Mouse (Mus musculus) testis, postnatal 14 days (tissue): ENCODE measurements around the gene Dnajb8.

Experiments
- DNase-seq: peaks from one replicate; pipeline ENCODE4 v3.0.0; 2021; ENCODE audit warnings: low spot score

Gene Dnajb8

DNA sequence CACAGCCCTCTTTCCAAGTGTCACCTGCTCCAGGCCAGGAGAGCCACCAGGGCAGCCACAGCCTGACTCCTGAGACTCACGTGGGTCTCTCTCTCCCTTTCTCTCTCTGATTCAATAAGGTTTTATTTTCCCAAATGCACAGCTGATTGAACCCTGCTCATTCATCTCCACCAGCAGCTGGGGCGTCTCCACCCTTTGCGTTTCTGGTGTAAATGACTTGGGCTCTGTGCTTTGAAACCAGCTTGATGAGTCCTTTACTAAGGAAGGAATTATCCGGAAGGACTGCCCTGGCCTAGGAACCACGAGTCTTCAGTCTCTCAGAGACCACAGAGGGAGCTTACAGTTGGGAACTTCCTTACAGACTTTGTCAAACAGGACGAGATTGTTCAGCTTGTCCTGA, 10.2 kb downstream of the Dnajb8 start:
- no peak for DNase-seq

DNA sequence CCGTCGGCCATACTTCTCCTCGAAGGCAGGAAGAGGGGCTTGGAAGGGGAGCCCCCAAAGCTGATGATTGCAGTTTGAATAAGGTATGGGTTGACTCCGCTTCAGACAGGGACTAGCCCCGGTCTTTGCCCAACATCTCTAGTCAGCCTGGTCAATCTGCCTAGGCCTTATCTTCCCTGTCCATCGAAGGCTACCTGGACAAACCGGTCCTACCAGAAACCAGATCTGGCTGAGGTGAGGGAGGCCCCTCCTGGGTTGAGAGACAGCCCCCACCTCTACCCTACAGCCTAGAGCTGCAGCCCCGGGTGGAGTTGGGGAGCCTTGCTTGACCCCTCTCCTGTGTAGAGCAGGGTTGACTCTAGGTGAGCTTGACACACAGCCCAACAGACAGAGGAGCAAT, 11.9 kb downstream of the Dnajb8 start:
- no peak for DNase-seq

DNA sequence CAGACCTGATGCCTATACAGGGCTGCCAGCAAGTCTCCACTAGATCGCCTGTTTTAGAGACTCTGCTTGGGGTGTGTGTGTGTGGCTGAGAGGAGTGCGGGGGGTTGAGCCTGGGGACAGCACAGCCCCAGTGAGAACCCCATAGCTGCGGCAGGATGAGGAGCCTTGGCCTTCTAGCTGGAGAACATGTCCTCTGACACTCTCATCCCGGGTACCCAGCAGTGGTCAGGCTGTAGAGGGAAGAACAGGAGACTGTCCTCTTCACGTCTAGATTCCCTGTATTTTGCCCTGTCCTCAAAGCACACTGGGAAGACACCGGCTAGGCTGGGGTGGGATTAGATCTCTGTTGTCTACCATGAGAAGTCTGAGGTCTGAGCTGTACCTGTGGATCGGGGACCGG, 13.4 kb downstream of the Dnajb8 start:
- no peak for DNase-seq

DNA sequence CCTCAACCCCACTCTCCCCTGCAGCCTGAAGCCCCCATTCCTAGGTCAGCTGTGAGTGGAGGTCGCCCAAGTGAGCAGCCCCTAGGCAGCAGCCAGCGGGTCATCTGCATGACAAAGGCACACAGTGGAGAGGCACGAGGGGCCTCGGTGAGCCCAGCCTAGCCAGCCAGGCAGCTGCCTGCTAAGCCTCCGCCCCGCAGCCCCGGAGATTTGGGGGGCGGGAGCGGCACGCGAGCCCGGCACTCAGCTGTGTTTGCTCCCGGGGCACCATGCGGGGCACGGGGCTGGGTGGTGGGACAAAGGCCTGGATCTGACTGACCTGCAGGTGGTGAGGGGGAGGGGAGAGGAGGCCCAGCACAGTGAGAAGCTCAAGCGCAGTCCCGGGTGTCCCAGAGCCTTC, 13.9 kb downstream of the Dnajb8 start:
- no peak for DNase-seq

DNA sequence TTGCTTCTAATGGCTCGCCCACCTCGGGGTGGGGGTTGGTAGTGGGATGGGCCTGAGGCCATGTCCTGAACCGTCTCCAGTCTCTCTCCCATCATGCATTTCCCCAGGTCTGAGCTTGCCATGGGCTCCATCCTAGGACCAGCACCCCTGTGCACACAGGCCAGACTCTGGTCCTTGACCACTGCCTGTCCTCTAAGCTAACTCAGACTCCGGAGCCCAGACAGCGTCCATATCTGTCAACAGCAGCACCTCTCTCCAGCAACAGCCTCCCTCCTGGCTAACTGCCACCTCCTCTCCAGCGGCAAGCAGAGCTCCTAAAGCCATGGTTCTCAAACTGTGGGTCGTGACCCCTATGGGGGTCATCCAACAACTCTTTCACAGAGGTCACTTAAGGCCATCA, 14.4 kb downstream of the Dnajb8 start:
- peak; percentile 22 for DNase-seq

DNA sequence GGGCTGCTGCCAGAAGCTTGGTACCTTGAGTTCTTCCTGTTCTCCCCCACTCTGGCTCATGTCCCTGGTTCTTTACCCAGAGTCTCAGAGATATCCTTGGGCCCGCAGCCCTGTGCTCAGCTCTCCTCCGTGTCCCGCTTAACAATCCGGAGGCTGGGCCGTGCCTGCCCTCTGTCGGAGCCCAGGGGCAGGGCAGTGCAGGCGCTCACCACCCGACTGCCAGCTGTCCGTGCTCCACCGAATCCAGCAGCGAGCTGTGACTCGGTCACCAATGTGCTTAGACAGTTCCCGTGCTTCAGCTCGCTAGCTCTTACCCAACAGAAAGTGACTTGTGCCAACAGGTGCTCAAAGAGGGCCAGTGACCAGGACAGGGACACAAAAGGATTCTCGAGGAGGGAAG, 20.5 kb downstream of the Dnajb8 start:
- peak; percentile 43 for DNase-seq

DNA sequence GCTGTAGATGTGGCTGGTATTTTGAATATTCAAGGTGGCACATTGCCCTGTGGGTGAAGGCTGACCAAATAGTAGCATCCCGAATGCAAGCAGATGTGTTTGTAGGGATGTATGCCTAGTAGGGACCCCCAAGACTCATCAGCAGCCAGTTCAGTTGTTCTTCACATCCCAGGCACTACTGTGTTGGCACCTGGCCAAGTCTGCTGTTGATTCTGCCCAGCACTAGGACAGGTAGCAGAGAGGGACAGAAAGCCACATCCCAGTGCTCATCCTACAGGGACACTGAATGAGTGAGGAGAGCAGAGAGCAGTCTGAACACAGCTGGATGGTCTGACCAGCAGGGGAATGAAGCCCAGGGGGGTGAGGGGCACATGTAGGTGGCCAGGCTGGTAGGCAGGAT, 27.2 kb downstream of the Dnajb8 start:
- DNase-seq = no peak

DNA sequence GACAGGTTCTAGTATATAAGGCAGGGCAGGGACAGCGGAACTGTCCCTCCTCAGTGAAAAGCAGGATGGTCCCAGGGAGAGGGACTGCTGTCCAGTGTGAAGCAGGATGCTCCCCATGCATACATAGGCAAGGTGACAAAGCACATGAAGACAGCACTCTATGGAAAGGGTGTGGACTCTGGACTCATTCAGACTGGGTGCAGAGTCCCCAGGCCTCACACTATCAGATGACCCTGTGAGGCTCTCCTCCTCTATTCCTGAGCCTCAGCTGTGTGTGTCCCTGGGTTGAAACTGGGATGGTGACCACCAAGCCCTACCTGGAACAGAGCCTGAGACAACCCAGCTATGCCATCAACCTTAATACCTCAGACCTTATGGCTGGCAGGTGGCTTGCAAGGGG, 29.3 kb downstream of the Dnajb8 start:
- DNase-seq = no peak

DNA sequence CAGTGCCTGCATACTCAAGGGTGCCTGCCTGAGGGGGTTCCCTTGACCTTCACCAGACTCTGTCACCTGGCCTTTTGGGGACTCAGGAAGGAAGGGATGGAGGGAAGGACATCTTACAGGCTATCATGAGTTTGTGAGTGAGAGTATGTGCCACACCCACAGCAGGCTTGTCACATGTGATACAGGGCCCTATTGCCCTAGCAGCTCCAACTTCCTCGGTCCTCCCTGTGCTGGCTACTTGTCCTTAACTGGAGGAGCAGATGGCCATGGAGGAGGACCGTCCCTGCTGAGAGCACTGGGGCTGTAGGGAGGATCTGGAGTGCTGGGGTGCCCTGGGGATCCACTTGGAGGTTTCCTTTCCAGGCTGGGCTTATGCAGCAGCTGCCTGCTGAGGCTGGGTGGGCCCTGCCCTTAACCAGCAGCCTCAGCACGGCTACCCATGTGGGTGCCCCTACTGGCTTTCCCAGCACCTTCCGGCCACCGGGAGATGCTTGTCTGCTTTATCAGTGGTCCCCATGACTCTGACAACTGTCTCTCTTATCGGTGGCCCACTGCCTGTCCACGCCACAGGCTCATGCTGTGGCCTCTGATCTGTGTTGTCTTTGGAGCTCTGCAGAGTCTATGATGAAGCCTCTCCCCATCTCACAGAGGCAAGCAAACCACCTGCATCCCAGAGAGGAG, 29.9 kb downstream of the Dnajb8 start:
- DNase-seq = no peak

DNA sequence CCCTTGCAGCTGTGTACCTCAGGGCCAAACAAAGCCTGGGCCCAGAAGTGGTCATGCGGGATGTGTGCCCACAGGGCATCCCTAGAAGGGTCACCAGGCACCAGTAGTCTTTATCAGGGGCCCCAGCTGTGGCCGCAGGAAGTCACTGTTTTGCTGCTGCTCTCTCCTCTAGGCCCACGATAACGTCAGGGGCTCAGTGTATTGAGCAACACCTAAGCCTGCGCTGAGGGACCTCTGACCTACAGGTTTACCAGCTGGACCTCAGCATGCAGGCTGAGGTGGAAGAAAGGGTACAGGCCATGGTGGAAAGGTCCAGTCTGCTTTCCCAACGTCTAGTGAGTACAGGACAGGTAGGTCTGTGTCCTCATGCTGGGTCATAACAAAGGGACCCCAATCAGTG, 32.0 kb downstream of the Dnajb8 start:
- DNase-seq = no peak

DNA sequence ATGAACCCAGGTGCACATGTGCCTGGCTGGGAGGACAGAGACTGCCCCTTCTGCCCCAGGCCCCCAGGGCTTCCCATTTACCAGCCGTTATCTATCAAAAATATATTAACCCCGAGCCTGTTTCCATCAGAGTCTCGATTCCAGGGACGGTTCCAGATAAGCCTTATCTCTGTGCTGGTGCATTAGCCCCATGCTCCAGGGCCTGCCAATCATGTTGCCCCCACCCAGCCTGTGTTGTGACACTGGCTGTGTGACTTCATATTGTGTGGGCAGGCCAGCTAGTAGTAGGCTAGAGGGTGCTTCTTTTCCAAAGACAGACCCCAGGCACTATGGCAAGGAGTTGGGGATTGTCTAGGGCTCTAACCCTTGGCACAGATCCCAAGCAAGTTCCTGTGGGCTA, 33.4 kb downstream of the Dnajb8 start:
- DNase-seq = no peak

DNA sequence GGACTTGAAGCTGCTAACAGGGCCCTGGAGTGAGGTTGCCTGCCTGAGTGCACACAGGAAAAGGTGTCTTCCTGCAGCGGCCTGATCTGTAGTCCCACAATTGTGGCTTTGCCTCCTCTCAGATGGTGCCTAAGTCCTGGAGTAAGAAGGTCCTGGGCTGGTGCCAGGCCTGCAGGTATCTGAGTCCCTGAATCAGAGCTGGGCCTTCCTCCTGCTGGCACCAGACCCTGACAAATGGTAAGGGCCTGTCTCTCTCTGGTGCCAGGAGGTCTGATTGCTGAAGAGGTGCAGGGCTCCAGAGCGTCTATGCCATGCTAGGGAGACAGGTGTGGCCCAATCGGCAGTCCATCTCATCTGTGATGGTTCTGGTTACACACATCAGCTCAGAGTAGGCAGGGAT, 37.6 kb downstream of the Dnajb8 start:
- DNase-seq = no peak

DNA sequence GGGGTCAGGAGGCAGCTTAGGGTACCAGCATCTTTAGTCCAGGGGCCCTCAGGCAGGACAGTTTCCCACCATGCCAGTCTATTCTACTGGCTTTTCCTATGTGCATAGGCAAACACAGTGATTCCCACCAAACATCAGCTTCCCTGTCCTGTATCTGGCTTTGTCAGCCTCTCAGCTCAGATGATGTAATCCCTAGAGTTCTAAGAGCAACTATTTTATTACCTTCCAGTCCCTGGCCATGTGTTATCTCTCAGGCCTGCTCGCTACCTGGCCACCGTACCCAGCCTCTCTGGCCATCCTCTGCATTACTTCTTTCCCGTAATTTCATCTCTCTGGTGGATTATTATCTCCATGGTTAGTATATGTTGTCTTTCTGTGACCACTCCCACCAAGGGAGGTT, 38.6 kb downstream of the Dnajb8 start:
- DNase-seq = no peak

DNA sequence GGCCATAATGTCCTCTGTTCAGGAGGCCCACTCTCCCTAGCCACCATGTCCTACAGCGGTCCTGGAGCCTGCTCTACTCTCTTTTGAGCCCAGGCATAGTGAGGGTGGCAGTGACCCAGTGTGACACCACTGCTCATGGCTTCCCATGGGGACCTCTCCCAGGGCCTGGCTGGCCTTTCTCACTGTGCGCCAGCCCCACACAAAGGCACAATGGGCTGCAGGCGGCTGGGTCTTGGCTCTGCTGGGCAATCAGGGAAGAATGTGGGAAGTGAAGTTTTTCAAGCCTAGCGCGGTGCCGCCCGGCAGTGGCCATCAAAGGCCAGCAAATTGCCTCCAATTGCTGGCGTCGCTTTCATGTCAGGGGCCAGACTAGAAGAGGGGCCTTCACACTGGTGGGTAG, 40.1 kb downstream of the Dnajb8 start:
- DNase-seq = no peak

DNA sequence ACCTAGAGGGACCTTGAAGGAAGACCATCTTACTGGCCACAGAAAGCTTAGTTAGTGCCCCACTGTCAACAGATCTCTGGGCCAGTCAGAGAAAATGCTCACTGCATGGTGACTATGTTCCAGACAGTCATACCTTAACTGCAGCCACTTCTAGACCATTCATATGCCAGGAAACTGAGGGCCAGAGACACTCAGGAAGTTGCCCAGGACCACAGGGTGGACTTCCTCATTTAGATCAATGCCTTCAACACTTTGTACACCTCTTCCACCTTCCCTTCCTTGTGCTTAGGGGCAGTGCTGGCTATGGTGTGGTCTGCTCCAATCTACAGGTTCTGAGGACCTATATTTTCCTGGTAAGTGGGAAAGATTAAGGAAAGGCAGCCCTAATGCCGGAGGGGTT, 43.3 kb downstream of the Dnajb8 start:
- no peak for DNase-seq

DNA sequence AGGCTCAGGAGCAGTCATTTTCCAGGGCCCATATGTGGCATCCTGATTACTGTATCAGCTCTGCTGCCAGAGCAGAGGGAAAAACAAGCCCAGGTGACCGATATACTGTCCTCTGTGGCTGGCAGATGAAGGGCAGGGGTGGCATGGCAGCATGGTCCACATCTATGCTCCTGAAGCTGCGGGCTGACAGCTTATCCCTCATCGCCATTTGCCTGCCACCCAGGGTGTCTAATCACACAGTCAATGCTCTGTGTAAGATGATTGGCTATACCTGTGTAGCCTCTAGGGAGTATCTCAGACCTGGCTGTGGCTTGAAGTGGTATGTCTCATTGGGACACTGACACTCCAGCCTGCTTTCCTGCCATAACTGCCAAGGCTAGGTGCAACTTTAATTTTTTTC, 44.0 kb downstream of the Dnajb8 start:
- DNase-seq = no peak

DNA sequence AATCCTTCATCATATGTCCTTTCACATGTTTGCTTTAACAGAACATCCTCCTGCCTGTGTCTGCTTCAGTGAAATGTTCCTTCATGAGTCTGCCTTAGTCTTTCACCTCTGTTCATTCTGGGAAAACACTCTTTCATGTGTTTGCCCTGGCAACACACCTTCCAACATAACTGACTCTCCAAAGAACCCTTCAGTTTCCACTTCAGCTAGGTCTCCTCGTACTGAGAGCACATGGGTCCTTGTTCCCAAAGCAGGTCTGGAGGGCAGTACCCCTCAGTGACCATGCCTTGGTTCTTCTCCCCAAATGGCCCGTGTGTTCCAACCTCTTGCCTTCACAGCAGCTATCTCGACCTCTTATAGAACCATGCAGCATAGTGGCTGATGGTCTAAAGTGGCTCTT, 45.0 kb downstream of the Dnajb8 start:
- DNase-seq = no peak

DNA sequence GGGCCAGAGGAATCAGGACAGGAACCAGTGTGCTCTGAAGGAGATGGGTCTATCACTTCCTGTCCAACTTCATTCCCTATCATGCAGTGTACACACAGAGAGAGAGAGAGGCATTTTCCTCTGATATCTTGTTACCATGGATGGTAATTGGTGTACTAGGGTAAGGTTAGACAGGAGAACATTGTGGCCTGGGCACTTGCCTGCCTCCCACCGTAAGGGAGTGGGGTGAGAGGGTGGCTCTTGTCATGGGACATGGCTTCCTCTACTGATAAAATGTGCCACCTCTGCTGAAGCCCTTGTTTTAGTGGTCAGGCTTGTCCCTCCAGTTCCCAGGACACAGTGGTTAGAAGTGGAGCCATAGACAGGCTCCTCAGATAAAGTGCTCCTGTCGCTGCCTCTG, 45.9 kb downstream of the Dnajb8 start:
- no peak for DNase-seq

DNA sequence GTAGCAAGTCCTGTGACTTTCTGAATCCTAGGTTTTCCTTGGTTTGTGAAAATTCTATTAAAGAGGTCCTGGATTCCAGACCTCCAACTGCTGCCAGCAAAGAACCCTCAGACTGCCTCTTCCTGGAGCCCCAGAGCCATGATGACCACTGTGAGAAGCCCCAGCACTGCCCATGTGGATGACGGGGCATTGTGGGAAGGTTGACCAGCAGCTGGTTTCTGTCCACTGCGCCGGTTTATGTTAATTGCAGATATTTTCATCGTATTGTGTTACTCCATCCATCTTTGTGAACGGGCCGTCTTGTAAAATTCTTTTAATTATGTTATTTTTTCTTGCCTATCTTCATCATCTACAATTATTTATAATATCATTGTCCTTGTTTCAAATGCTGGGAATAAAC, 52.6 kb downstream of the Dnajb8 start:
- no peak for DNase-seq

DNA sequence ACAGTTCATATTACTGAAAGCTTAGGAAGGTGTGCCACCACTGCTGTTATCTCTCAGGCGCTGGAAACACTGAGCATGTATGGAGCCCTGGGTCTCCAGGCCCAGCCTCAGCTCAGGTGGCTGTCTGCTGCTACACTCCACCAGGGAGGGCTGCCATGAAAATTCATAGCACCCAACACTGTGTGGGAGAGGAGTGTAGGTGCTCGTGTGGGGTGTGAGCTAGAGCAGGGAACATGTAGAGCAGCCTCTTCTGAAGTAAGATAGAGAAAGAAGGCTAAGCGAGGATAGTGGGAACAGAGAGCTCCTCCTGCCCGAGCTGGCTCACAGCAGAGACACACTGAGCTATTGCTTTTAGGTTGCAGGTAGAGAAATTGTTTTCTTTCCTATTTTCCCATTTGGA, 54.2 kb downstream of the Dnajb8 start:
- DNase-seq = no peak

DNA sequence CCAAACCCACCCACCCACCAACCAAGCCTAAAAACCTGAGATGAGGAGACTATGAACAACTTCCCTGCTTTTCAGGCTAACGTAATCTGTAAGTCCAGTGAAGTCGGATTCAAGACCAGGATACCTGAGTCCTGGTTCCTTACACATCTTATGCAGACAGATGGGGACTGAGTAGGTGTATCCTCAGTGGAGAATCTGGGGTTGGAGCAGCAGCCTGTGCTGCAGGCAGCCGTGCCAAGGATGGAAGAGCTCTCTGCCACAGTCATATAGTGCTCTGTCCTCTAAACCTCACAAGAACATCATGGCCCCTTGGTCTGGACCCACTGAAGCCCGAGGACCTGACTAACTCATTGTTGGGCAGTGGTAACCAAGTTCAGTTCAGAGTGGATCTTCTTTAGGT, 55.2 kb downstream of the Dnajb8 start:
- no peak for DNase-seq

DNA sequence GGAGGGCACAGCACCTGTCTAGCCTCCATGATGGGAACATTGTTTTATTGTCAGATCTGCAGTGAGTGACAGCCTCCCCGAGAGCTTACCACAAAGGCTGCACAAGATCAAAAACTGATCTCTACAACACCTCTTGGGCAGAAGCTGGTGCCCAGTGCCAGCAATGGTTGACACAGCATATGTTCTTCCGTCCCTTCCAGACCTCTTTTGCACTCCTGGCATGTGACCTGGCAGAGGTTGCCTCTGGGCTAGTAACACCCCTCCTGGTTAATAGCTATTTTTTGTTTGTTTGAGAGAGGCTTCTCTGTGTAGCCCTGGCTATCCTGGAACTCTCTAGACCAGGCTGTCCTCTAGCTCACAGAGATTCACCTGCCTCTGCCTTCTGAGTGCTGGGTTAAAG, 56.1 kb downstream of the Dnajb8 start:
- no peak for DNase-seq

DNA sequence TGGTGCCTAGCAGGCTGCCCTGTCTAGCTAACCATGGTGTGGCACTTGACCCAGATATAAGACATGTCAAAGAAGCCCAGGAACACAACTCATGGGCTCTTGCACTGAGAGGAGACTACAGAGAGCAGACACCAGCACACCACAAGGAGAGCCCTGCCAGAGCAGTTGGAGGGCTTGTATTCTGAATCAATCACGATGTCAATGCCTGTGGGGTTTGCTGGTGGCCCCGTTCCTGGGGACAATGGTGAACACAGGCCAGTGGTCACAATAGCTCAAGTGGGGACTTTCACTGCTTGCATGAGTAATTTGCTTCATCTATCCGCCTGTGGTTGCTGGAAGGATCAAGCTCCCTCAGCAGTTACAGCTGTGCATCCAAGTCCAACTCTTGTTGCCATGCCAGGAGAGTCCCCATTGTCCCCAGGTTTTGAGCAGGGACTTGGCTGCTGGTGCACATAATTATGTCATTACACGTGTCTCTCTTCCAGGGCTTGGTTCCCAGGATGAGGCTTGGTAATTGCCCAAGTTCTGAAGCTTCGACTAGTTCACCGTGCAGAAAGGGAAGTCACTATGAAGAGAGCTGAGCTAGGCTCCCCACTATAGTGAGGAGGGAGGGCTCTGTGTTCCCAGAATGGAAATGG, 68.2 kb downstream of the Dnajb8 start:
- DNase-seq = no peak

DNA sequence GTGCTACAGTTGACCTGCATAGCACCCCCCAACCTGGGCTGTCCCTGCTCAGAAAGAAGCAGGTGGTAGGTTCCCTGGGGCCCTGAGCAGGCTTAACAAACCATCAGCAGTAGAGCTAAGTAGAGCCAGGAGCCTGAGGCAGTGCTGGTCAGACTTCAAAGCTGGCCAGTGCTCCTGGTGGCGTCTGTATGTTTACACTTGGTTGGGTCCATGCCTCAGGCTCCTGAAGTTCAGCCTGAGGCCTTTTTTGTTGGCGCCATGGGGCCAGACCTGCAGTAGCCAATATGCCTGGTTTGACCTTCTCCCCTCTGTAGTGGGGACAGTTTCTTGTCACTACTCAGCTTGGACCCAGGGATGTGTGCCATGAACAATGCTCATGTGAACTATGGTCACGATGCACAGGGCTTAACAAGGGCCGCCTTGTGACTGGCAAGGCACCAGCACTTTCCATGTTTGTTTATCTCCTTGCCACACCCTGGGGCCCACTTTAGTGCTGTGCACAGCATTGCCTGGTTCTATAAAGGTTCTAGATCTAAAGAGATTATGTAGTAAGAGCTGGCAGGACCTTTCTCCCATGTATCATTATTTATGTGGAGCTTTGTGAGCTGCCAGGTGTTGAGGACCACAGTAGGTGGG, 70.3 kb downstream of the Dnajb8 start:
- DNase-seq = no peak
